In the genomic region with DNA sequence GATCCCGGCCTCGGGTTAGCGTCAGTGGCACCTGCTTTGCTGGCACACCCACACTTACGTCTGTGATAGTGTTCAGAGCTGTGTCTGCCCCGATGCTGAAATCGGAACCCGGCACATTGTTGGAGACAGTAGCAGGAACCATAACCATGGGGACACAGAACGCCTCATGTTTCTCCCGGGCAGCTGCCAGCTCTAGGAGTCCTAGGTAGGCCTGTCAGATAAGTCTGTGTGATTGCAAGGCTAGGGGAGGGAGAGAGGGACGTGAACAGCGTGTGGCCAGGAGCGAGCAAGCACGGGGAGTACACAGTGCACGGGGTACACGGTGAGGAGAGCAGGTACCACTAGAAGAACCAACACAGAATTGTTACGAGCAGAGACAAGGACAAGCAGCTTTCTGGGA, we compare ENCODE assay signal across 27 mouse cellular contexts. TPM values are rescaled to one million over a fixed set of nuclear protein-coding genes. Genes with fewer than 3 reads are reported as not detected.
A peak's percentile ranks its signal among the peaks of the same experiment; 100 is the strongest.
DNase-seq lines count a peak whose midpoint lies in the region; ATAC-seq lines count a peak whose summit lies in the region.
"Had no signal": no experiment of that assay in that cellular context is flagged by ENCODE, and none has a peak within 500 bp of the region (broad histone marks: within the 10 kb centered on the region; RNA-seq: fewer than 3 reads in every experiment).

No protein-coding gene starts in this region.

- H3K27ac ChIP-seq in heart, embryonic 11.5 days (ENCODE audit: low read depth, low read length) = no peak overlapping the region
- peak overlapping the region; percentile 53; the same call in 1 of the 2 replicates for H3K27ac ChIP-seq in heart, embryonic 13.5 days (replicated peaks)
- peak overlapping the region; percentile 69 for H3K27ac ChIP-seq in heart, embryonic 16.5 days (ENCODE audit: low read length)
- H3K27ac ChIP-seq: gastrocnemius, adult 2 months; hindbrain, embryonic 14.5 days; limb, embryonic 12.5 days; lung, embryonic 15.5 days; neural tube, embryonic 12.5 days had no signal

- H3K4me1 ChIP-seq in heart, embryonic 11.5 days (ENCODE audit: control insufficient read depth, insufficient read depth, low read length) = no peaks in the 10 kb centered on the region
- peaks cover 10% of the 10 kb centered on the region; the same call in 1 of the 2 replicates for H3K4me1 ChIP-seq in heart, embryonic 13.5 days
- H3K4me1 ChIP-seq in heart, embryonic 16.5 days (ENCODE audit: control insufficient read depth, insufficient read depth, low read length) = peaks cover 5% of the 10 kb centered on the region
- H3K4me1 ChIP-seq: limb, embryonic 12.5 days; lung, embryonic 15.5 days; neural tube, embryonic 12.5 days had no signal

- 74% methylated on average over 16 of the region's 16 CpGs for WGBS in heart, embryonic 11.5 days (ENCODE audit: insufficient replicate concordance)
- WGBS in heart, embryonic 13.5 days = 69% methylated on average over 16 of the region's 16 CpGs
- WGBS in heart, embryonic 16.5 days = 49% methylated on average over 16 of the region's 16 CpGs

- no peak overlapping the region for H3K4me2 ChIP-seq in heart, embryonic 11.5 days
- no peak overlapping the region for H3K4me2 ChIP-seq in heart, embryonic 13.5 days
- H3K4me2 ChIP-seq in heart, embryonic 16.5 days (ENCODE audit: low read depth, low read length) = no peak overlapping the region; the same call in 1 of the 2 replicates
- H3K4me2 ChIP-seq: hindbrain, embryonic 14.5 days; limb, embryonic 12.5 days; liver, embryonic 11.5 days; lung, embryonic 15.5 days; midbrain, embryonic 11.5 days; neural tube, embryonic 12.5 days had no signal

- H3K4me3 ChIP-seq in heart, embryonic 11.5 days (ENCODE audit: low read depth, low read length) = no peak overlapping the region
- no peak overlapping the region for H3K4me3 ChIP-seq in heart, embryonic 13.5 days
- no peak overlapping the region for H3K4me3 ChIP-seq in heart, embryonic 16.5 days (ENCODE audit: low read length)
- H3K4me3 ChIP-seq: gastrocnemius, adult 2 months; limb, embryonic 12.5 days; lung, embryonic 15.5 days; neural tube, embryonic 12.5 days had no signal

- ATAC-seq in heart, embryonic 11.5 days (replicated peaks; ENCODE audit: insufficient number of reproducible peaks, low FRiP score, low TSS enrichment) = no peak
- no peak for ATAC-seq in heart, embryonic 13.5 days (ENCODE audit: extremely low read depth, insufficient number of reproducible peaks, low FRiP score, low TSS enrichment)
- ATAC-seq in heart, embryonic 16.5 days (replicated peaks; ENCODE audit: extremely low read depth, insufficient read depth, low FRiP score) = peak; percentile 86
- ATAC-seq in cerebellum, adult (ENCODE audit: insufficient number of reproducible peaks, low FRiP score, low TSS enrichment) = no peak
- ATAC-seq: forebrain, embryonic 14.5 days; intestine, postnatal 0 days; midbrain, embryonic 16.5 days had no signal

- 0 out of 2 replicates have a peak, but pooled peaks cover 4% of the 10 kb centered on the region for H3K36me3 ChIP-seq in heart, embryonic 11.5 days (ENCODE audit: control insufficient read depth, insufficient read depth, low read length)
- H3K36me3 ChIP-seq in heart, embryonic 13.5 days = peaks cover 81% of the 10 kb centered on the region
- H3K36me3 ChIP-seq in heart, embryonic 16.5 days (ENCODE audit: control insufficient read depth, insufficient read depth) = peaks cover 44% of the 10 kb centered on the region
- H3K36me3 ChIP-seq: limb, embryonic 12.5 days; lung, embryonic 15.5 days; neural tube, embryonic 12.5 days had no signal

- no peaks in the 10 kb centered on the region for H3K9me3 ChIP-seq in heart, embryonic 11.5 days (replicated peaks; ENCODE audit: control insufficient read depth, low read length)
- H3K9me3 ChIP-seq in heart, embryonic 13.5 days = no peaks in the 10 kb centered on the region
- H3K9me3 ChIP-seq in heart, embryonic 16.5 days (replicated peaks; ENCODE audit: control insufficient read depth, low read length) = no peaks in the 10 kb centered on the region
- H3K9me3 ChIP-seq: G1E; limb, embryonic 12.5 days; lung, embryonic 15.5 days; neural tube, embryonic 12.5 days had no signal

- H3K9ac ChIP-seq in heart, embryonic 11.5 days (ENCODE audit: low read depth, low read length) = no peak overlapping the region
- H3K9ac ChIP-seq in heart, embryonic 13.5 days = no peak overlapping the region
- no peak overlapping the region for H3K9ac ChIP-seq in heart, embryonic 16.5 days (ENCODE audit: low read length)
- H3K9ac ChIP-seq: hindbrain, embryonic 14.5 days; limb, embryonic 12.5 days; lung, embryonic 15.5 days; neural tube, embryonic 12.5 days had no signal

- no peaks in the 10 kb centered on the region for H3K27me3 ChIP-seq in heart, embryonic 11.5 days (ENCODE audit: control insufficient read depth, insufficient read depth, low read length)
- no peaks in the 10 kb centered on the region for H3K27me3 ChIP-seq in heart, embryonic 13.5 days (replicated peaks)
- no peaks in the 10 kb centered on the region for H3K27me3 ChIP-seq in heart, embryonic 16.5 days (ENCODE audit: control insufficient read depth, insufficient read depth, low read length)
- H3K27me3 ChIP-seq: limb, embryonic 12.5 days; lung, embryonic 15.5 days; neural tube, embryonic 12.5 days had no signal

- DNase-seq in heart, adult 8-10 months (ENCODE audit: low spot score) = peak; percentile 25
- no peak for DNase-seq in neural tube, embryonic 10.5 days (ENCODE audit: extremely low spot score, low spot score)
- DNase-seq: adrenal gland, adult 8-10 months; B cell, adult 2 months; cerebellum, adult 8-10 months; cerebellum, postnatal 25 days; gastrocnemius, adult 2 months; gastrocnemius, postnatal 36 days; kidney, adult 9 months; kidney, postnatal 10 days; right cerebral cortex, adult 18-20 months; thymus, adult 2 months; thymus, postnatal 4 days had no signal

RNA-seq across cellular contexts. Expression of a gene that starts 49.9 kb away (rescaled TPM):
- total RNA-seq in heart, adult 8-10 months (2022) = 10 to 100 TPM; 49.4 to 60.1 (median 58.5) TPM
- 96.2 and 97.2 TPM in 2 replicates for polyA plus RNA-seq in heart, embryonic 11.5 days (2014; fragmentation: Nextera tagmentation; extraction: Ambion mirVana)
- polyA plus RNA-seq in heart, embryonic 13.5 days (2015; fragmentation: Nextera tagmentation; extraction: Ambion mirVana) = 69.0 and 73.5 TPM in 2 replicates
- 66.1 and 68.7 TPM in 2 replicates for polyA plus RNA-seq in heart, embryonic 16.5 days (2015; fragmentation: Nextera tagmentation; extraction: Ambion mirVana)

RNA-seq across cellular contexts. Expression of a gene that starts 50.8 kb away (rescaled TPM):
- total RNA-seq in heart, adult 8-10 months (2022) = 10 to 100 TPM; 27.7 to 47.5 (median 33.5) TPM
- 143 and 184 TPM in 2 replicates for polyA plus RNA-seq in heart, embryonic 11.5 days (2014; fragmentation: Nextera tagmentation; extraction: Ambion mirVana)
- 170 and 188 TPM in 2 replicates for polyA plus RNA-seq in heart, embryonic 13.5 days (2015; fragmentation: Nextera tagmentation; extraction: Ambion mirVana)
- 201 and 224 TPM in 2 replicates for polyA plus RNA-seq in heart, embryonic 16.5 days (2015; fragmentation: Nextera tagmentation; extraction: Ambion mirVana)
